Mouse (Mus musculus) thymus, postnatal 36 days (tissue): ENCODE results near the gene Tmem116.
A peak's percentile ranks its signal among the peaks of the same experiment; 100 is the strongest.

Experiments used
- DNase-seq, 2 experiments: peaks; one replicate each; pipeline ENCODE4 v3.0.0; 2022; ENCODE audit warnings: mixed read lengths in 2 of 2

Tmem116 gene

GRCm38 (mm10) chr5:121543370-121543769, 91.7 kb downstream of the Tmem116 start:
- DNase-seq, result no peak

- DNase-seq, result peak; percentile 49 to 66
Measured at GRCm38 (mm10) chr5:121544910-121545792, 93.5 kb downstream of the Tmem116 start, which contains the start of the genes Adam1a and Gm42878. TSS of gene Adam1a (minus strand) at chr5:121545482. TSS of gene Gm42878 (minus strand) at chr5:121545482.

- DNase-seq, result peak; percentile 96 to 97
Measured at GRCm38 (mm10) chr5:121545793-121546529, 94.3 kb downstream of the Tmem116 start, which contains the start of gene Mapkapk5. TSS of gene Mapkapk5 (minus strand) at chr5:121545905.

GRCm38 (mm10) chr5:121546530-121546895, 94.8 kb downstream of the Tmem116 start:
- DNase-seq, result peak; percentile 36 to 49

- DNase-seq, result no peak
Measured at GRCm38 (mm10) chr5:121547084-121547483, 95.4 kb downstream of the Tmem116 start.

GRCm38 (mm10) chr5:121549196-121549595, 97.5 kb downstream of the Tmem116 start:
- no peak for DNase-seq

GRCm38 (mm10) chr5:121562436-121562835, 110.7 kb downstream of the Tmem116 start:
- no peak for DNase-seq

GRCm38 (mm10) chr5:121564468-121564895, 112.8 kb downstream of the Tmem116 start:
- DNase-seq, result peak; percentile 89 to 93

- DNase-seq, result no peak
Measured at GRCm38 (mm10) chr5:121566035-121566681, 114.5 kb downstream of the Tmem116 start.

GRCm38 (mm10) chr5:121569881-121570420, 118.3 kb downstream of the Tmem116 start:
- no peak for DNase-seq

GRCm38 (mm10) chr5:121570787-121571186, 119.1 kb downstream of the Tmem116 start:
- DNase-seq, result no peak
